In the genomic region with DNA sequence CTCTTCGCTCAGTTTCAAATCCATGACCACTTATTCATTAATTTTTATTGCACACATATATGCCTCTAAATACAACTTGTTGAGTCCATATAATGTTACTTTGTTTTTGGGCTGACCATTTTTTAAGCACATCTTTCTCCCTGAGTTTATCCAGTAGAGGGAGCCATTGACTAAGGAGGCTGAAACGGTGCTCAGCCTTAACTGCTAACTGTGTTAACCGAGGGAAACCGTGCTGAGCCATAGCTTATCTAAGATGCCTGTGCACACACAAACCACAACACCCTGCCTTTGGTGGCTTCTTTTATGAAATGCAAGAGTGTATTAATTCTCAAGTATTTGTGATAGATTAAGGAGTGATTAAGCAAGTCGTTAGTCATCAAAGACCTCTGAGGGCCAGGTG, we compare ENCODE assay signal across 8 mouse cellular contexts. TPM values are rescaled to one million over a fixed set of nuclear protein-coding genes. Genes with fewer than 3 reads are reported as not detected.
DNase-seq lines count a peak whose midpoint lies in the region; ATAC-seq lines count a peak whose summit lies in the region.

No protein-coding gene starts in this region.

- peak; percentile 68; the same call in 1 of the 2 replicates for ATAC-seq in liver, embryonic 11.5 days (replicated peaks; ENCODE audit: low FRiP score)
- peak; percentile 100 for ATAC-seq in megakaryocyte progenitor cell, adult 5-6 weeks (replicated peaks; ENCODE audit: poor library complexity)
- no peak; the same call in 1 of the 2 replicates for ATAC-seq in erythroblast, adult 5-6 weeks (replicated peaks; ENCODE audit: low FRiP score, poor library complexity, severe bottlenecking)

- no peak overlapping the region for H3K27ac ChIP-seq in liver, embryonic 11.5 days (ENCODE audit: low read depth, low read length)

- no peak overlapping the region for H3K4me3 ChIP-seq in liver, embryonic 11.5 days (ENCODE audit: low read depth, low read length)

- H3K9ac ChIP-seq in liver, embryonic 11.5 days (ENCODE audit: low read depth, low read length), result no peak overlapping the region

- no peaks in the 10 kb centered on the region for H3K27me3 ChIP-seq in liver, embryonic 11.5 days (replicated peaks; ENCODE audit: control insufficient read depth, insufficient read depth, low read length)

- WGBS in liver, embryonic 11.5 days, result 34% methylated on average over 5 of the region's 5 CpGs

- H3K36me3 ChIP-seq in liver, embryonic 11.5 days (ENCODE audit: control insufficient read depth, insufficient read depth, low read length), result peaks cover 7% of the 10 kb centered on the region; the same call in 1 of the 2 replicates

- H3K4me1 ChIP-seq in liver, embryonic 11.5 days (replicated peaks; ENCODE audit: control insufficient read depth, insufficient read depth, low read length), result no peaks in the 10 kb centered on the region

- peak; percentile 21 to 45 for DNase-seq in cerebellum, postnatal 10 days
- no peak for DNase-seq in cerebellum, adult 9-11 months
- no peak for DNase-seq in liver, embryonic 11.5 days (ENCODE audit: low spot score)
- DNase-seq in liver, result no peak
- peak; percentile 63 for DNase-seq in brain, adult 2 months (ENCODE audit: low read depth, low spot score)
- no peak for DNase-seq in layer of hippocampus, adult 9-10 months (ENCODE audit: low spot score)

- H3K4me2 ChIP-seq in liver, embryonic 11.5 days, result no peak overlapping the region

- H3K9me3 ChIP-seq in liver, embryonic 11.5 days (ENCODE audit: control insufficient read depth, low read length), result no peaks in the 10 kb centered on the region

RNA-seq across cellular contexts. Expression of a gene that starts 7.3 kb away (rescaled TPM):
- 82.3 and 84.3 TPM in 2 replicates for polyA plus RNA-seq in liver, embryonic 11.5 days (2014; fragmentation: Nextera tagmentation; extraction: Ambion mirVana)
- 70.4 and 78.3 TPM in 2 replicates for total RNA-seq in megakaryocyte progenitor cell, adult 5-6 weeks (2015)
- 44.9 and 51.0 TPM in 2 replicates for total RNA-seq in megakaryocyte progenitor cell, adult 5-6 weeks (2017)
- 13.6 and 31.3 TPM in 2 replicates for total RNA-seq in erythroblast, adult 5-6 weeks (2015; ENCODE audit: low replicate concordance)
- total RNA-seq in erythroblast, adult 5-6 weeks (2017; ENCODE audit: low replicate concordance), result 9.8 and 15.5 TPM in 2 replicates

RNA-seq across cellular contexts. Expression of a gene that starts 29.1 kb away (rescaled TPM):
- 2.1 and 5.6 TPM in 2 replicates for polyA plus RNA-seq in liver, embryonic 11.5 days (2014; fragmentation: Nextera tagmentation; extraction: Ambion mirVana)
- not detected in 2 replicates for total RNA-seq in megakaryocyte progenitor cell, adult 5-6 weeks (2015)
- total RNA-seq in megakaryocyte progenitor cell, adult 5-6 weeks (2017), result not detected in 2 replicates
- not detected in 2 replicates for total RNA-seq in erythroblast, adult 5-6 weeks (2015; ENCODE audit: low replicate concordance)
- not detected in 2 replicates for total RNA-seq in erythroblast, adult 5-6 weeks (2017; ENCODE audit: low replicate concordance)

RNA-seq across cellular contexts. Expression of a gene that starts 33.5 kb away (rescaled TPM):
- polyA plus RNA-seq in liver, embryonic 11.5 days (2014; fragmentation: Nextera tagmentation; extraction: Ambion mirVana), result not detected in 2 replicates
- 0.12 TPM in 1 of 2 replicates, not detected in the other for total RNA-seq in megakaryocyte progenitor cell, adult 5-6 weeks (2015)
- not detected in 2 replicates for total RNA-seq in megakaryocyte progenitor cell, adult 5-6 weeks (2017)
- total RNA-seq in erythroblast, adult 5-6 weeks (2015; ENCODE audit: low replicate concordance), result not detected in 2 replicates
- not detected in 2 replicates for total RNA-seq in erythroblast, adult 5-6 weeks (2017; ENCODE audit: low replicate concordance)

Comparison
In these comparisons a context has a peak if more than half of its experiments do, and no peak if none do; other contexts are left out.
1. DNase-seq: peak in cerebellum, postnatal 10 days (2 of 2) and brain, adult 2 months (single experiment); none in cerebellum, adult 9-11 months (single experiment), liver, embryonic 11.5 days (single experiment), liver (single experiment) and layer of hippocampus, adult 9-10 months (single experiment).